Mouse (Mus musculus) liver, embryonic 11.5 days (tissue): ENCODE results near the gene Clcn5. TPM values are rescaled to one million over a fixed set of nuclear protein-coding genes. Genes with fewer than 3 reads are reported as not detected.

Experiments used
- ATAC-seq: fragments of 200-750 bp; cut with Nextera tagmentation; replicated peaks from 2 replicates; pipeline ENCODE4 v1.8.0; 2017; ENCODE audit warnings: moderate number of reproducible peaks, mild to moderate bottlenecking, moderate TSS enrichment, moderate library complexity; ENCODE audit not compliant: low FRiP score
- DNase-seq: peaks from one replicate; pipeline ENCODE4 v3.0.0-alpha.2; 2017; ENCODE audit warnings: low spot score
- H3K27ac ChIP-seq: fragments of 300-500 bp; sonication (generic); 2 replicates; pipeline ENCODE4 v1.5.1; 2014; ENCODE audit warnings: mild to moderate bottlenecking, low read depth, low read length, control low read depth
- H3K27me3 ChIP-seq: fragments of 300-500 bp; sonication (generic); replicated peaks from 2 replicates; pipeline ENCODE4 v1.6.1; 2014; ENCODE audit warnings: low read length, mixed read lengths; ENCODE audit not compliant: control insufficient read depth, insufficient read depth
- H3K36me3 ChIP-seq: fragments of 300-500 bp; sonication (generic); 2 replicates; pipeline ENCODE4 v1.6.1; 2014; ENCODE audit warnings: mild to moderate bottlenecking, low read length, moderate library complexity, mixed read lengths; ENCODE audit not compliant: control insufficient read depth, insufficient read depth
- H3K4me1 ChIP-seq: fragments of 300-500 bp; sonication (generic); replicated peaks from 2 replicates; pipeline ENCODE4 v1.6.1; 2014; ENCODE audit warnings: low read length, mixed read lengths; ENCODE audit not compliant: control insufficient read depth, insufficient read depth
- H3K4me2 ChIP-seq: fragments of 300-500 bp; sonication (generic); 2 replicates; pipeline ENCODE4 v1.6.1; 2014; ENCODE audit warnings: mild to moderate bottlenecking, control low read depth, moderate library complexity
- H3K4me3 ChIP-seq: fragments of 300-500 bp; sonication (generic); 2 replicates; pipeline ENCODE4 v1.5.1; 2014; ENCODE audit warnings: low read depth, low read length, control low read depth
- H3K9ac ChIP-seq: fragments of 300-500 bp; sonication (generic); 2 replicates; pipeline ENCODE4 v1.6.1; 2014; ENCODE audit warnings: low read depth, low read length, control low read depth
- H3K9me3 ChIP-seq: fragments of 300-500 bp; sonication (generic); 2 replicates; pipeline ENCODE4 v1.6.1; 2016; ENCODE audit warnings: low read length, inconsistent platforms, mixed read lengths; ENCODE audit not compliant: control insufficient read depth
- WGBS: fragments of 180-500 bp; shearing (Covaris S2); extraction: QIAGEN DNeasy Blood & Tissue Kit; methylation state at CpG from one replicate; pipeline ENCODE4 v1.1.7; 2014; 5-methylcytosine and 5-hydroxymethylcytosine counted together
- microRNA counts: library from miRNA; unstranded; fragments of <30 nt; microRNA quantifications from one replicate; lab custom pipeline; 2015
- microRNA-seq: library from miRNA; unstranded; fragments of <30 nt; microRNA quantifications from one replicate; pipeline ENCODE4, GENCODE M21; 2017; ENCODE audit warnings: borderline number of aligned reads
- polyA plus RNA-seq: library from polyadenylated mRNA; unstranded; fragments of >200 nt; fragmentation: Nextera tagmentation; extraction: Ambion mirVana; gene quantifications from 2 replicates; pipeline ENCODE4 v1.2.1, GENCODE M21; 2014

Clcn5 gene
- polyA plus RNA-seq, 1 experiment from 2014 or later = 11.3 TPM

DNA sequence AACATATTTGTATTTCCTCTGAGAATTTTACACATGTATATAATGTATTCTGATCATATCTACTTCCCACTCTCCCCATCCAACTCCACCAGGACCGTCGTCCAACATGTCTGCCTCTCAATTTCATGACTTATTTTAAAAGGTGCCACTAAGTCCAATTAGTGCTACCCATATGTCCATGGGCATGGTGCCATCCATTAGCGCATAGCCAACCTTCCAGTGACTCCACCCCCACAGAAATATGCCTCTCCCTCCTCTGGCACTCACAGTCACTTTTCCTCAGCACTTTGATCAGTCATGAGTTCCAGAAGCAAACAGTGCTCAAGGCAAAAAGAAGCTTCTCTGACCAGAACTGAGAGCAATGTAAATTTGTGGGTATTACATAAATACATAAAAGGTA, 204.3 kb downstream of the Clcn5 start:
- WGBS = 82% methylated on average over 3 of the region's 3 CpGs
- H3K4me2 ChIP-seq = no peak overlapping the region
- no peaks in the 10 kb centered on the region for H3K27me3 ChIP-seq
- DNase-seq (no peak), ATAC-seq (no peak)
- H3K36me3 ChIP-seq = no peaks in the 10 kb centered on the region
- H3K4me1 ChIP-seq = no peaks in the 10 kb centered on the region
- no peak overlapping the region for H3K27ac ChIP-seq
- no peaks in the 10 kb centered on the region for H3K9me3 ChIP-seq
- no peak overlapping the region for H3K9ac ChIP-seq
- no peak overlapping the region for H3K4me3 ChIP-seq

MicroRNA genes within 50 kb of the gene (microRNA counts, 519-probe panel; counts per million panel counts)
- microRNA mmu-miR-188-3p (lab: Ali Mortazavi, UCI) (not detected), microRNA mmu-miR-188-5p (lab: Ali Mortazavi, UCI) (5,569 counts per million, percentile 56 among the panel's probes with 10 or more counts), microRNA mmu-miR-362-3p (lab: Ali Mortazavi, UCI) (not detected), microRNA mmu-miR-362-5p (lab: Ali Mortazavi, UCI) (1,849 counts per million, percentile 3 among the panel's probes with 10 or more counts), microRNA mmu-miR-500 (lab: Ali Mortazavi, UCI) (not detected), microRNA mmu-miR-501-3p (lab: Ali Mortazavi, UCI) (not detected), microRNA mmu-miR-501-5p (lab: Ali Mortazavi, UCI) (not detected), microRNA mmu-miR-532-3p (lab: Ali Mortazavi, UCI) (1,931 counts per million, percentile 4 among the panel's probes with 10 or more counts), microRNA mmu-miR-532-5p (lab: Ali Mortazavi, UCI) (4,981 counts per million, percentile 40 among the panel's probes with 10 or more counts)

Small RNAs within 50 kb of the gene (microRNA-seq; reads per million reads assigned to microRNA genes)
- gene Mir188 (1,484 reads per million, percentile 78 among the genes with 10 or more reads in this experiment), gene Mir362 (422 reads per million, percentile 65 among the genes with 10 or more reads in this experiment), gene Mir500 (241 reads per million, percentile 58 among the genes with 10 or more reads in this experiment), gene Mir501 (917 reads per million, percentile 71 among the genes with 10 or more reads in this experiment), gene Mir532 (2,059 reads per million, percentile 81 among the genes with 10 or more reads in this experiment)

Other genes with a start within 250 kb of the Clcn5 start
- 0.21 and 0.26 TPM in 2 replicates for gene Usp27x, start 56.5 kb upstream of the Clcn5 start, polyA plus RNA-seq